Mouse (Mus musculus) thymus, adult 2 months (tissue): ENCODE data around the gene Prkag2.

Source experiments
- CTCF ChIP-seq: fragments of 200-500 bp; IDR thresholded peaks from 2 replicates; pipeline ENCODE4 v1.5.1; 2012; ENCODE audit warnings: mild to moderate bottlenecking, control low read depth, low read length, moderate library complexity, borderline replicate concordance; ENCODE audit not compliant: control insufficient read depth, poor library complexity, insufficient read depth; ENCODE audit errors: extremely low read depth
- POLR2A ChIP-seq: fragments of 200-500 bp; IDR thresholded peaks from 2 replicates; pipeline ENCODE4 v1.6.1; 2012; ENCODE audit warnings: mild to moderate bottlenecking, low read length, control low read depth, moderate library complexity; ENCODE audit not compliant: control insufficient read depth, poor library complexity, insufficient read depth; ENCODE audit errors: extremely low read depth

DNA sequence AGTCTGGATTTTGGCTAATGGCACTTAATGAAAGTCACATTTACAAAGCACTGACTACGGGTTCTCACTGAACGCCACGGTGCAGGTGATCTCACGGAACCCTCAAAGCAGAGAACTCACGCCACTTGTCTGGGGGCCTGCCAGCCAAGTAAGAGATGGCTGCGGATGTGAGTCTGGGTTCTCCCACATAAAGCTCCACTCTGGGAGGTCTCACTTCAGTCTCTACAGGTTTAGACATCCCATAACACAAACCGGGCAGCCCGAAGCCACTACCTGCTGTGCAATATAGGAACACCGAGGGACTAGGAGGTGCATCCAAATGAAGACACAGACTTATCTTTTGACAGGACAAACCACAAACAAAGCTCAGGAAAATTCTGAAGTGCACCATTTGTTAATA, 193.6 kb downstream of the Prkag2 start:
- no peak for TF ChIP-seq CTCF
- TF ChIP-seq POLR2A = no peak
